Mouse (Mus musculus) hindbrain, embryonic 15.5 days (tissue): ENCODE data around the gene Lyrm9. TPM values are rescaled to one million over a fixed set of nuclear protein-coding genes. Genes with fewer than 3 reads are reported as not detected.

Source experiments
- ATAC-seq: fragments of 200-750 bp; cut with Nextera tagmentation; 2 replicates; pipeline ENCODE4 v1.8.0; 2017; ENCODE audit warnings: low read depth, moderate number of reproducible peaks, moderate TSS enrichment; ENCODE audit not compliant: low FRiP score
- H3K27ac ChIP-seq: fragments of 300-500 bp; sonication (generic); replicated peaks from 2 replicates; pipeline ENCODE4 v1.5.1; 2015; ENCODE audit warnings: mild to moderate bottlenecking, inconsistent platforms
- H3K27me3 ChIP-seq: fragments of 300-500 bp; sonication (generic); 2 replicates; pipeline ENCODE4 v1.6.1; 2015; ENCODE audit warnings: control low read depth, inconsistent platforms
- H3K36me3 ChIP-seq: fragments of 300-500 bp; sonication (generic); 2 replicates; pipeline ENCODE4 v1.6.1; 2015; ENCODE audit warnings: control low read depth, inconsistent platforms
- H3K4me1 ChIP-seq: fragments of 300-500 bp; sonication (generic); replicated peaks from 2 replicates; pipeline ENCODE4 v1.6.1; 2015; ENCODE audit warnings: control low read depth, inconsistent platforms
- H3K4me2 ChIP-seq: fragments of 300-500 bp; sonication (generic); 2 replicates; pipeline ENCODE4 v1.6.1; 2015; ENCODE audit warnings: moderate library complexity, mild to moderate bottlenecking, inconsistent platforms
- H3K4me3 ChIP-seq: fragments of 300-500 bp; sonication (generic); 2 replicates; pipeline ENCODE4 v1.5.1; 2015; ENCODE audit warnings: mild to moderate bottlenecking, inconsistent platforms
- H3K9ac ChIP-seq: fragments of 300-500 bp; sonication (generic); 2 replicates; pipeline ENCODE4 v1.6.1; 2015; ENCODE audit warnings: inconsistent platforms
- H3K9me3 ChIP-seq: fragments of 300-500 bp; sonication (generic); 2 replicates; pipeline ENCODE4 v1.6.1; 2016; ENCODE audit warnings: control low read depth, inconsistent platforms
- WGBS: fragments of 180-500 bp; shearing (Covaris S2); methylation state at CpG from one replicate; pipeline ENCODE4 v1.1.7; 2015; 5-methylcytosine and 5-hydroxymethylcytosine counted together
- polyA plus RNA-seq: library from polyadenylated mRNA; unstranded; fragments of >200 nt; fragmentation: Nextera tagmentation; extraction: Ambion mirVana; gene quantifications from 2 replicates; pipeline ENCODE4 v1.2.1, GENCODE M21; 2015

The Lyrm9 gene
- polyA plus RNA-seq, 1 experiment from 2014 or later: 39.2 TPM

- WGBS: 18% methylated on average over 11 of the region's 11 CpGs
- H3K27me3 ChIP-seq: no peaks in the 10 kb centered on the region
- no peaks in the 10 kb centered on the region for H3K4me1 ChIP-seq
- no peak overlapping the region for H3K4me3 ChIP-seq
- no peaks in the 10 kb centered on the region for H3K9me3 ChIP-seq
- H3K27ac ChIP-seq: no peak overlapping the region
- H3K36me3 ChIP-seq: no peaks in the 10 kb centered on the region
- no peak overlapping the region for H3K9ac ChIP-seq
- H3K4me2 ChIP-seq: no peak overlapping the region
- peak; percentile 23; the same call in 1 of the 2 replicates for ATAC-seq
These were observed 11.6 kb downstream of the Lyrm9 start for GRCm38 (mm10) chr11:78837989-78838388.

GRCm38 (mm10) chr11:78839491-78839890 is 13.1 kb downstream of the Lyrm9 start:
- no peaks in the 10 kb centered on the region for H3K4me1 ChIP-seq
- H3K27me3 ChIP-seq: no peaks in the 10 kb centered on the region
- ATAC-seq: no peak
- no peak overlapping the region for H3K9ac ChIP-seq
- WGBS: 58% methylated on average over 14 of the region's 14 CpGs
- no peak overlapping the region for H3K4me3 ChIP-seq
- no peak overlapping the region for H3K4me2 ChIP-seq
- no peaks in the 10 kb centered on the region for H3K36me3 ChIP-seq
- H3K9me3 ChIP-seq: no peaks in the 10 kb centered on the region
- no peak overlapping the region for H3K27ac ChIP-seq

- H3K4me2 ChIP-seq: no peak overlapping the region
- ATAC-seq: no peak
- no peaks in the 10 kb centered on the region for H3K4me1 ChIP-seq
- no peaks in the 10 kb centered on the region for H3K27me3 ChIP-seq
- no peak overlapping the region for H3K27ac ChIP-seq
- no peaks in the 10 kb centered on the region for H3K36me3 ChIP-seq
- no peaks in the 10 kb centered on the region for H3K9me3 ChIP-seq
- H3K9ac ChIP-seq: no peak overlapping the region
- H3K4me3 ChIP-seq: no peak overlapping the region
- WGBS: 87% methylated on average over 5 of the region's 5 CpGs
These were observed 13.8 kb downstream of the Lyrm9 start for GRCm38 (mm10) chr11:78840141-78840540.

GRCm38 (mm10) chr11:78841987-78842386 is 15.6 kb downstream of the Lyrm9 start:
- Histone ChIP-seq H3K4me3 (no peak overlapping the region), H3K36me3 (no peaks in the 10 kb centered on the region), H3K4me2 (no peak overlapping the region), H3K4me1 (no peaks in the 10 kb centered on the region), H3K9ac (no peak overlapping the region), H3K9me3 (no peaks in the 10 kb centered on the region), H3K27ac (no peak overlapping the region), H3K27me3 (no peaks in the 10 kb centered on the region)
- 92% methylated on average over 8 of the region's 8 CpGs for WGBS
- ATAC-seq: no peak

- no peaks in the 10 kb centered on the region for H3K36me3 ChIP-seq
- ATAC-seq: no peak
- H3K27me3 ChIP-seq: no peaks in the 10 kb centered on the region
- no peak overlapping the region for H3K27ac ChIP-seq
- H3K4me1 ChIP-seq: peaks cover 5% of the 10 kb centered on the region; the same call in 1 of the 2 replicates
- no peaks in the 10 kb centered on the region for H3K9me3 ChIP-seq
- H3K4me2 ChIP-seq: no peak overlapping the region
- no peak overlapping the region for H3K9ac ChIP-seq
- WGBS: 84% methylated on average over 4 of the region's 4 CpGs
- H3K4me3 ChIP-seq: no peak overlapping the region
These were observed 20.2 kb downstream of the Lyrm9 start for GRCm38 (mm10) chr11:78846620-78847019.

- WGBS: 61% methylated on average over 7 of the region's 7 CpGs
- no peak overlapping the region for H3K9ac ChIP-seq
- ATAC-seq: no peak
These were observed 21.8 kb downstream of the Lyrm9 start for GRCm38 (mm10) chr11:78847884-78848848.

GRCm38 (mm10) chr11:78849859-78850258 is 23.5 kb downstream of the Lyrm9 start:
- Histone ChIP-seq H3K4me1 (peaks cover 5% of the 10 kb centered on the region; the same call in 1 of the 2 replicates), H3K27me3 (no peaks in the 10 kb centered on the region), H3K9ac (no peak overlapping the region), H3K4me3 (no peak overlapping the region), H3K9me3 (no peaks in the 10 kb centered on the region), H3K4me2 (no peak overlapping the region), H3K36me3 (no peaks in the 10 kb centered on the region), H3K27ac (no peak overlapping the region)
- ATAC-seq: no peak
- WGBS: 82% methylated on average over 3 of the region's 3 CpGs

More at GRCm38 (mm10) chr11:78847884-78848848, 21.8 kb downstream of the Lyrm9 start:
- H3K4me3 ChIP-seq: no peak overlapping the region
- H3K27me3 ChIP-seq: no peaks in the 10 kb centered on the region
- H3K36me3 ChIP-seq: no peaks in the 10 kb centered on the region
- peaks cover 5% of the 10 kb centered on the region; the same call in 1 of the 2 replicates for H3K4me1 ChIP-seq
- no peak overlapping the region for H3K27ac ChIP-seq
- no peaks in the 10 kb centered on the region for H3K9me3 ChIP-seq
- H3K4me2 ChIP-seq: no peak overlapping the region

GRCm38 (mm10) chr11:78851216-78851870 is 25.0 kb downstream of the Lyrm9 start:
- no peak for ATAC-seq

GRCm38 (mm10) chr11:78851871-78852265 is 25.5 kb downstream of the Lyrm9 start:
- H3K27me3 ChIP-seq: no peaks in the 10 kb centered on the region
- no peak for ATAC-seq
- no peak overlapping the region for H3K4me3 ChIP-seq
- H3K27ac ChIP-seq: no peak overlapping the region
- H3K36me3 ChIP-seq: no peaks in the 10 kb centered on the region
- peaks cover 5% of the 10 kb centered on the region; the same call in 1 of the 2 replicates for H3K4me1 ChIP-seq
- H3K4me2 ChIP-seq: no peak overlapping the region
- no peaks in the 10 kb centered on the region for H3K9me3 ChIP-seq
- WGBS: 53% methylated on average over 6 of the region's 6 CpGs
- no peak overlapping the region for H3K9ac ChIP-seq

More at GRCm38 (mm10) chr11:78851216-78851870, 25.0 kb downstream of the Lyrm9 start:
- no peak overlapping the region for H3K9ac ChIP-seq
- WGBS: 32% methylated on average over 9 of the region's 9 CpGs
- no peaks in the 10 kb centered on the region for H3K36me3 ChIP-seq
- no peaks in the 10 kb centered on the region for H3K27me3 ChIP-seq
- no peak overlapping the region for H3K4me3 ChIP-seq
- no peaks in the 10 kb centered on the region for H3K9me3 ChIP-seq
- H3K4me1 ChIP-seq: peaks cover 5% of the 10 kb centered on the region; the same call in 1 of the 2 replicates
- no peak overlapping the region for H3K27ac ChIP-seq
- H3K4me2 ChIP-seq: no peak overlapping the region

- no peak overlapping the region for H3K4me2 ChIP-seq
- H3K27me3 ChIP-seq: no peaks in the 10 kb centered on the region
- peaks cover 5% of the 10 kb centered on the region; the same call in 1 of the 2 replicates for H3K4me1 ChIP-seq
- WGBS: 85% methylated on average over 11 of the region's 11 CpGs
- H3K9me3 ChIP-seq: no peaks in the 10 kb centered on the region
- no peak overlapping the region for H3K9ac ChIP-seq
- no peak overlapping the region for H3K4me3 ChIP-seq
- no peak for ATAC-seq
- no peaks in the 10 kb centered on the region for H3K36me3 ChIP-seq
- H3K27ac ChIP-seq: no peak overlapping the region
These were observed 26.1 kb downstream of the Lyrm9 start for GRCm38 (mm10) chr11:78852529-78852928.

GRCm38 (mm10) chr11:78856310-78856709 is 29.9 kb downstream of the Lyrm9 start:
- no peaks in the 10 kb centered on the region for H3K27me3 ChIP-seq
- 10% methylated on average over 7 of the region's 7 CpGs for WGBS
- no peaks in the 10 kb centered on the region for H3K4me1 ChIP-seq
- no peak overlapping the region for H3K9ac ChIP-seq
- no peaks in the 10 kb centered on the region for H3K9me3 ChIP-seq
- H3K27ac ChIP-seq: no peak overlapping the region
- no peaks in the 10 kb centered on the region for H3K36me3 ChIP-seq
- ATAC-seq: no peak
- no peak overlapping the region for H3K4me2 ChIP-seq
- no peak overlapping the region for H3K4me3 ChIP-seq

- no peak for ATAC-seq
- Histone ChIP-seq H3K27me3 (no peaks in the 10 kb centered on the region), H3K9me3 (no peaks in the 10 kb centered on the region), H3K4me2 (no peak overlapping the region), H3K27ac (no peak overlapping the region), H3K9ac (no peak overlapping the region), H3K4me3 (no peak overlapping the region), H3K4me1 (no peaks in the 10 kb centered on the region), H3K36me3 (no peaks in the 10 kb centered on the region)
- WGBS: 9% methylated on average over 3 of the region's 3 CpGs
These were observed 31.2 kb downstream of the Lyrm9 start for GRCm38 (mm10) chr11:78857611-78858010.
